Mouse (Mus musculus) thymus, postnatal 0 days (tissue): ENCODE data around the gene Senp7. TPM values are rescaled to one million over a fixed set of nuclear protein-coding genes. Genes with fewer than 3 reads are reported as not detected.
A peak's percentile ranks its signal among the peaks of the same experiment; 100 is the strongest.
"Not testable (repeated sequence)": the region's sequence is repeated elsewhere in the genome, so short reads cannot be mapped to it uniquely, and the experiment has no call there.

Experiments
- DNase-seq: peaks from one replicate; pipeline ENCODE4 v3.0.0-alpha.2; 2015; ENCODE audit warnings: low spot score
- polyA plus RNA-seq: library from polyadenylated mRNA; unstranded; fragments of >200 nt; fragmentation: Nextera tagmentation; extraction: Ambion mirVana; gene quantifications from 2 replicates; pipeline ENCODE4 v1.2.1, GENCODE M21; 2015

Gene Senp7
- polyA plus RNA-seq = 43.5 and 50.0 TPM in 2 replicates

- DNase-seq = not testable (repeated sequence)
Measured at GRCm38 (mm10) chr16:56048038-56048437, at the start of gene Senp7. Gene Senp7 (plus strand): TSS chr16:56048338.

GRCm38 (mm10) chr16:56006798-56007197, 41.3 kb upstream of the Senp7 start:
- no peak for DNase-seq

GRCm38 (mm10) chr16:56008862-56009261, 39.3 kb upstream of the Senp7 start:
- DNase-seq = no peak

GRCm38 (mm10) chr16:56012789-56013743, 35.1 kb upstream of the Senp7 start:
- no peak for DNase-seq

GRCm38 (mm10) chr16:56014076-56014475, 34.1 kb upstream of the Senp7 start:
- DNase-seq = no peak

GRCm38 (mm10) chr16:56019660-56020059, 28.5 kb upstream of the Senp7 start:
- no peak for DNase-seq

GRCm38 (mm10) chr16:56027854-56028629, 20.1 kb upstream of the Senp7 start:
- no peak for DNase-seq

- DNase-seq = peak; percentile 53
Measured at GRCm38 (mm10) chr16:56028722-56029551, 19.2 kb upstream of the Senp7 start.

GRCm38 (mm10) chr16:56029661-56030082, 18.5 kb upstream of the Senp7 start, which contains the start of gene Pcnp:
Gene Pcnp (minus strand): TSS chr16:56029739.
- peak; percentile 97 for DNase-seq

- no peak for DNase-seq
Measured at GRCm38 (mm10) chr16:56034566-56034965, 13.6 kb upstream of the Senp7 start.

GRCm38 (mm10) chr16:56036501-56036900, 11.6 kb upstream of the Senp7 start:
- no peak for DNase-seq

GRCm38 (mm10) chr16:56037138-56038010, 10.8 kb upstream of the Senp7 start, which contains the start of gene Trmt10c:
Gene Trmt10c (minus strand): TSS chr16:56037819.
- peak; percentile 91 for DNase-seq

- no peak for DNase-seq
Measured at GRCm38 (mm10) chr16:56038090-56038489, 10.0 kb upstream of the Senp7 start.

GRCm38 (mm10) chr16:56055911-56056310, 7.8 kb downstream of the Senp7 start:
- DNase-seq = no peak

GRCm38 (mm10) chr16:56056944-56057590, 8.9 kb downstream of the Senp7 start:
- DNase-seq = no peak

- DNase-seq = no peak
Measured at GRCm38 (mm10) chr16:56058151-56058550, 10.0 kb downstream of the Senp7 start.

GRCm38 (mm10) chr16:56061995-56062594, 14.0 kb downstream of the Senp7 start:
- DNase-seq = no peak

- no peak for DNase-seq
Measured at GRCm38 (mm10) chr16:56062981-56063380, 14.8 kb downstream of the Senp7 start.
